Mouse (Mus musculus): ENCODE measurements around the gene Man2a2. TPM values are rescaled to one million over a fixed set of nuclear protein-coding genes. Genes with fewer than 3 reads are reported as not detected.

Gene Man2a2
- total RNA-seq, 2 experiments from 2014 or later: 152 to 157 TPM

- DNase-seq (ENCODE audit: extremely low spot score in 1 of 2, low spot score in 2 of 2): no peak
- no peak overlapping the region for H3K4me3 ChIP-seq
- TF ChIP-seq CTCF (IDR thresholded peaks at IDR 0.05): no peak
These were observed 3.9 kb downstream of the Man2a2 start for GRCm38 (mm10) chr7:80367232-80367631.

DNA sequence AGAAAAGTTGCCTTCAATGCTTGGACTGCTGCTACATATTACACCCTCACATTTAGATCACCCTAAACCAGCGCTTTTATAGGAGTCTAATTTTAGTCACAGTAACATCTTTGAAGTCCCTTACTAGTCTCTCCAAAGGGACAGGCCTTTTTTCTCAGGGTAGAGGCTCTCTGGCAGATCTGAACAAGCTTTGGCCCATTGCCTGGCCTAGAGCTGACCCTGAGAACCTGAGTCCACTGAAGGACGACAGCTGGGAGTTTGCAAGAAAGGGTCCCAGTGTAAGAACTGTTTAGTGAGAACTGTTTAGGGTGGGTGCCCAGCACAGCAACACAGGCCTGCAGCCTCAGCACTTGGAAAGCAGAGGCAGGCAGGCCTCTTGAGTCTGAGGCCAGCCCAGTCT, 5.4 kb downstream of the Man2a2 start:
- no peak for TF ChIP-seq CTCF (IDR thresholded peaks at IDR 0.05)
- Histone ChIP-seq H3K27ac (no peak overlapping the region), H3K4me3 (no peak overlapping the region)
- DNase-seq (ENCODE audit: extremely low spot score in 1 of 2, low spot score in 2 of 2): no peak
- intact Hi-C loops (cut with DNase I): no loop called here

More at GRCm38 (mm10) chr7:80367232-80367631, 3.9 kb downstream of the Man2a2 start:
- intact Hi-C loops (cut with DNase I): no loop called here
- no peak overlapping the region for H3K27ac ChIP-seq

DNA sequence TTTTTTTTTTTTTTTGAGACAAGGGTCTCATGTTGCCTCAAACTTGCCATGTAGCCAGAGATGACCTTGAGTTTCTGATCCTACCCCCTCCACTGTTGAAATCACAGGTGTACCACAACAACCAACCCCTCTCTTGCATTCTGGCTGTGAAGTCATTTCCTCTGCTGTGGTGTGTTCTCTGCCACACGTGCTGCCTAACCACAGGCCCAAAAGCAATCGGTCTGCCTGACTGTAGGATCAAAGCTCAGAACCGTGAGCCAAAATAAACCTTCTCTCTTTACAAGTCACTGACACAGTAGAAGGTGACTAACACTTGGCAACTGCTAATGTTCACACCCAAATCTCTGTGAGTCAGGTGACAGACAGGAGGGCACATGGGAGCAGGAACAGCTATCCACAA, 10.7 kb downstream of the Man2a2 start:
- intact Hi-C loops (cut with DNase I): no loop called here
- no peak for DNase-seq (ENCODE audit: extremely low spot score in 1 of 2, low spot score in 2 of 2)
- no peak for TF ChIP-seq CTCF (IDR thresholded peaks at IDR 0.05)
- Histone ChIP-seq H3K27ac (no peak overlapping the region), H3K4me3 (no peak overlapping the region)

- TF ChIP-seq CTCF (IDR thresholded peaks at IDR 0.05): no peak
- H3K4me3 ChIP-seq: no peak overlapping the region
- intact Hi-C loops (cut with DNase I): no loop called here
These were observed 13.1 kb downstream of the Man2a2 start for GRCm38 (mm10) chr7:80358039-80358438.

DNA sequence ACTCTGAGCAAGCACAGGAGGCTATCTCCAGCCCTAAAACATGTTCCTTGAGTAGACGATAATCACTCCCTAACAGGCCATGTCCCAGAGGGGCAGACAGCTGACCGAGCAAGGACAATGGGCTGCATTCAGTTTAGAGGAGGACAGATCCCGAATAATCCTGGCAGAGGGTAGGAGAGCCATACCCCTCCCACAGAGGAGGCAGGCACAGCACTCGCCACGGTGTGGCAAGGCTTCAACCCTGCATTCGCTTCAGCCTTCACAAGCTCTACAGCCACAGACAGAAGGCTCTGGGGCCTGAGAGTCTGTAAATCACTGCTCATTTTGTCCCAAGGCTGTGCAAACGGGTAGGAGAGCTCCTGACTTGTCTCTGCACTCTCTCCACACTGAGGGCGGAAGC, 14.0 kb downstream of the Man2a2 start:
- TF ChIP-seq CTCF (IDR thresholded peaks at IDR 0.05): no peak; the same call in 1 of the 2 replicates
- Histone ChIP-seq H3K4me3 (no peak overlapping the region), H3K27ac (peak overlapping the region; percentile 57)
- DNase-seq (ENCODE audit: extremely low spot score in 1 of 2, low spot score in 2 of 2): no peak
- intact Hi-C loops (cut with DNase I): no loop called here

More at GRCm38 (mm10) chr7:80358039-80358438, 13.1 kb downstream of the Man2a2 start:
- DNase-seq (ENCODE audit: extremely low spot score in 1 of 2, low spot score in 2 of 2): no peak
- peak overlapping the region; percentile 57; the same call in 1 of the 2 replicates for H3K27ac ChIP-seq

DNA sequence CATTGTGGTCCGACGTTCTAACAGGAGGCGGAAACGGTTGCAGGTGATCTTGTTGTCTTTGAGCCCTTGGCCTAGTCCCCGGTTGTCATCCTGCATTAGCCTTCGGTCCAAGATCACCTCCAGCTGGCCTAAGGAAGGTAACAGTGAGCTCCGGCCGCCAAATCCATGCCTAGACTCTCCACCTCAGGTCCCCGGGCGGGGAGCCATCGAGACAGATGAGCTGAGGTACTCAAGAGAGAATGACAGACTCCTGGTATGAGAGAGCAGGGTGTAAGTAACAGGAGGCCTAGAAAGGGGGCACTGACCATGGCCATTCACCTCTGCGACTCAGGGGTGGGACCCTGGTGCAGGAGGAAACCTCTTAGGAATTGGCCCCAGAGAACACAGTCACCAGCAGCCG, 14.8 kb downstream of the Man2a2 start:
- no peak for TF ChIP-seq CTCF (IDR thresholded peaks at IDR 0.05)
- Histone ChIP-seq H3K27ac (peak overlapping the region; percentile 57), H3K4me3 (no peak overlapping the region)
- no peak for DNase-seq (ENCODE audit: extremely low spot score in 1 of 2, low spot score in 2 of 2)
- intact Hi-C loops (cut with DNase I): no loop called here

DNA sequence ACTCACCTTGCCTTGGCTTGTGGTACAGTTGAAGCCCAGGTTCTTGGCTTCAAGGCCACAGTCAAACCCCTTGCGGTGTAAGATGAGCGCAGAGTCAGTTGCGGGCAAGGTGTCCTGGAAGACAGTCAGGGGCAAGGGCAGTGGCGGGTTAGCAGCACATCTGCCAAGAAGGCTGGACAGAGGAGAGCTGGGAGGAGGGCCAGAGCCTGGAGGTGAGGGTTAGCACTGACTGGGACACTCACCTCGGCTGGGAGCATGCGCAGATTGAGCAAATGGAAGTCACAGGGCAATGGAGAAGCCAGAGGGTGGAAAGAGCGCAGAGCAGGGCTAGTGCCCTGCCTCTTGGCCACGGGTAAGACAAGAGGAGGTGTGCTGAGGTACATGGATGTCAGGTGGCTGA, 18.3 kb downstream of the Man2a2 start:
- intact Hi-C loops (cut with DNase I): no loop called here
- DNase-seq (ENCODE audit: extremely low spot score in 1 of 2, low spot score in 2 of 2): no peak
- TF ChIP-seq CTCF (IDR thresholded peaks at IDR 0.05): no peak
- Histone ChIP-seq H3K4me3 (no peak overlapping the region), H3K27ac (no peak overlapping the region)

DNA sequence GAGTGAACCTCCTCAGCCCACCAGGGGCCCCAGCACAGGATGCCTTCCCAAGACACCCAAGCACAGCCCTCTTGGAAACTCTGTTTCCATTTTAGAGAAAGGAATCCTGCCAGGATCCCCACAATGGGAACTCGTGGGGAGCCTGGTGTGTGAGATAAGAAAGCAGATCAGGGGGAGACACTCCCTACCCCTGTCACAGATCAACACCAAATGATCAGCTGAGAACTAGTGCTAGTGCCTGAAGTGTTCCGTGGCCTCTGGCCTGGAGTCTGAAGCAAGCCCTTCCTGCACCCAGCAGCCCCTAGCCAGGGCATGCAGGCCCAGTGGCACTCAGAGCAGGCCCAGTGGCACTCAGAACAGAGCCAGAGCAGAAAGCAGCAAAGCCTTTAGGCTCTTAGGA, 20.4 kb downstream of the Man2a2 start:
- intact Hi-C loops (cut with DNase I): no loop called here
- no peak for TF ChIP-seq CTCF (IDR thresholded peaks at IDR 0.05)

GRCm38 (mm10) chr7:80347670-80348586, 23.2 kb downstream of the Man2a2 start:
- TF ChIP-seq CTCF (IDR thresholded peaks at IDR 0.05): no peak

More for the DNA sequence above, 20.4 kb downstream of the Man2a2 start:
- H3K4me3 ChIP-seq: no peak overlapping the region
- DNase-seq (ENCODE audit: extremely low spot score in 1 of 2, low spot score in 2 of 2): no peak
- H3K27ac ChIP-seq: no peak overlapping the region

GRCm38 (mm10) chr7:80346830-80347229, 24.3 kb downstream of the Man2a2 start:
- TF ChIP-seq CTCF (IDR thresholded peaks at IDR 0.05): no peak
- intact Hi-C loops (cut with DNase I): no loop called here
- no peak overlapping the region for H3K4me3 ChIP-seq
- no peak for DNase-seq (ENCODE audit: extremely low spot score in 1 of 2, low spot score in 2 of 2)
- no peak overlapping the region for H3K27ac ChIP-seq

More at GRCm38 (mm10) chr7:80347670-80348586, 23.2 kb downstream of the Man2a2 start:
- Histone ChIP-seq H3K4me3 (no peak overlapping the region), H3K27ac (no peak overlapping the region)
- intact Hi-C loops (cut with DNase I): no loop called here
- DNase-seq (ENCODE audit: extremely low spot score in 1 of 2, low spot score in 2 of 2): no peak

DNA sequence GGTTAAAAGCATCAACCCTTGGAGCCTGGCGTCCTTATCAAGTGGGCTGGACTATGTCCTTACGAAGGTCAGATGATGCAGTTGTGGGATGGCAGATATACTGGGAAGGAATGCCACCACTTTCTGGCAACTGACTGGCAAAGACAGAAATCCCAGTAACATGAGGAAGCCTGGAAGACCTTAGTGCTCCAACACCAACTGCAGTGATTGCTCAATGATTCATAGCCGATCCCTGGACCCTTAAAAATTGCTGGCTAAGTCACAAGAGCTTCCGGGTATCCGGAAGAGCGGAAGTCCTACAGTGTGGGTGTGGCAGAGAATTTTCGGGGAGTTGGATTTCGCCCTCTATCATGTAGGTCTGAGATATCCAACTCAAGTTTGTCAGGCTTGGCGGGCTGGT, 25.0 kb downstream of the Man2a2 start:
- no peak overlapping the region for H3K4me3 ChIP-seq
- H3K27ac ChIP-seq: no peak overlapping the region
- intact Hi-C loops (cut with DNase I): no loop called here
- DNase-seq (ENCODE audit: extremely low spot score in 1 of 2, low spot score in 2 of 2): no peak
- no peak for TF ChIP-seq CTCF (IDR thresholded peaks at IDR 0.05)

- DNase-seq (ENCODE audit: extremely low spot score in 1 of 2, low spot score in 2 of 2): no peak
- Histone ChIP-seq H3K27ac (peak overlapping the region; percentile 97), H3K4me3 (peak overlapping the region; percentile 70)
- intact Hi-C loops (cut with DNase I): no loop called here
- TF ChIP-seq CTCF (IDR thresholded peaks at IDR 0.05): no peak; the same call in 1 of the 2 replicates
These were observed 27.7 kb downstream of the Man2a2 start for GRCm38 (mm10) chr7:80343270-80344018.
